Comparison of ENCODE assay signal across 16 mouse cellular contexts in genomic region chr6:135238211-135238610, GRCm38 (mm10). TPM values are rescaled to one million over a fixed set of nuclear protein-coding genes. Genes with fewer than 3 reads are reported as not detected.
"Had no signal": no experiment of that assay in that cellular context is flagged by ENCODE, and none has a peak within 500 bp of the region (broad histone marks: within the 10 kb centered on the region; RNA-seq: fewer than 3 reads in every experiment).

No protein-coding gene starts in this region.

- H3K4me2 ChIP-seq: lung, embryonic 14.5 days; midbrain, embryonic 12.5 days; neural tube, embryonic 13.5 days; neural tube, embryonic 15.5 days had no signal

- H3K4me3 ChIP-seq: midbrain, embryonic 12.5 days; myocyte; neural tube, embryonic 13.5 days; neural tube, embryonic 15.5 days had no signal

- H3K9ac ChIP-seq: lung, embryonic 14.5 days; midbrain, embryonic 12.5 days; neural tube, embryonic 13.5 days; neural tube, embryonic 15.5 days had no signal

- H3K9me3 ChIP-seq: midbrain, embryonic 12.5 days; neural tube, embryonic 13.5 days; neural tube, embryonic 15.5 days had no signal

- H3K4me1 ChIP-seq: midbrain, embryonic 12.5 days; neural tube, embryonic 13.5 days; neural tube, embryonic 15.5 days had no signal

- H3K27me3 ChIP-seq: midbrain, embryonic 12.5 days; neural tube, embryonic 13.5 days; neural tube, embryonic 15.5 days had no signal

- ATAC-seq: midbrain, embryonic 16.5 days had no signal

- H3K27ac ChIP-seq: midbrain, embryonic 12.5 days; neural tube, embryonic 13.5 days; neural tube, embryonic 15.5 days had no signal

- DNase-seq: lung, adult 18-20 months; lung, embryonic 14.5 days; lung, postnatal 10 days; midbrain, embryonic 14.5 days; retina, postnatal 1 day; right cerebral cortex, adult 18-20 months; right cerebral cortex, postnatal 25 days; right cerebral cortex, postnatal 4 days; spleen, adult 18-20 months; thymus, postnatal 14 days had no signal

RNA-seq across cellular contexts. Expression of gene Gsg1, which starts 15.9 kb away (rescaled TPM):
- total RNA-seq: megakaryocyte-erythroid progenitor cell, adult 5-6 weeks had no signal
